Mouse (Mus musculus) megakaryocyte, embryonic 14.5 days (primary cell): ENCODE data around the gene Nrtn. TPM values are rescaled to one million over a fixed set of nuclear protein-coding genes. Genes with fewer than 3 reads are reported as not detected.

Source experiments
- H3K27me3 ChIP-seq: replicated peaks from 2 replicates; pipeline ENCODE3; 2012; ENCODE audit warnings: inconsistent platforms
- H3K36me3 ChIP-seq: replicated peaks from 2 replicates; pipeline ENCODE3; 2012; ENCODE audit warnings: low read length, inconsistent platforms, mixed read lengths
- H3K4me1 ChIP-seq: 2 replicates; pipeline ENCODE4 v1.6.1; 2012; ENCODE audit warnings: inconsistent platforms
- H3K4me3 ChIP-seq: replicated peaks from 2 replicates; pipeline ENCODE3; 2012; ENCODE audit warnings: moderate library complexity, mild to moderate bottlenecking, inconsistent platforms
- H3K9me3 ChIP-seq: 2 replicates; pipeline ENCODE4 v1.6.1; 2012; ENCODE audit warnings: inconsistent platforms
- FLI1 ChIP-seq: IDR thresholded peaks from 2 replicates; pipeline ENCODE4 v1.6.1; 2012; ENCODE audit warnings: low read length, inconsistent platforms, mixed read lengths
- GATA1 ChIP-seq: IDR thresholded peaks from 3 replicates; pipeline ENCODE4 v1.6.1; 2012; ENCODE audit warnings: mixed read lengths, low read length, inconsistent platforms, borderline replicate concordance
- polyA plus RNA-seq: library from polyadenylated mRNA; stranded (reverse); fragments of >175 nt; gene quantifications from 2 replicates; pipeline ENCODE4 v1.2.3, GENCODE M21; 2012; ENCODE audit warnings: low replicate concordance; ENCODE audit not compliant: insufficient read depth

Nrtn gene
- polyA plus RNA-seq, 1 experiment: 2.0 TPM

GRCm38 (mm10) chr17:56709708-56710107 is 47.6 kb downstream of the Nrtn start:
- no peaks in the 10 kb centered on the region for H3K9me3 ChIP-seq
- peaks cover 51% of the 10 kb centered on the region for H3K4me1 ChIP-seq
- H3K36me3 ChIP-seq: peaks cover 97% of the 10 kb centered on the region
- TF ChIP-seq GATA1 (no peak), FLI1 (no peak)
- no peak overlapping the region for H3K4me3 ChIP-seq
- no peaks in the 10 kb centered on the region for H3K27me3 ChIP-seq

GRCm38 (mm10) chr17:56708692-56709091 is 48.6 kb downstream of the Nrtn start:
- H3K36me3 ChIP-seq: peaks cover 98% of the 10 kb centered on the region
- no peaks in the 10 kb centered on the region for H3K27me3 ChIP-seq
- TF ChIP-seq FLI1 (no peak), GATA1 (no peak)
- H3K4me1 ChIP-seq: peaks cover 42% of the 10 kb centered on the region
- no peak overlapping the region for H3K4me3 ChIP-seq
- H3K9me3 ChIP-seq: no peaks in the 10 kb centered on the region

- Histone ChIP-seq H3K36me3 (peaks cover 98% of the 10 kb centered on the region), H3K27me3 (no peaks in the 10 kb centered on the region), H3K4me1 (peaks cover 37% of the 10 kb centered on the region), H3K4me3 (no peak overlapping the region), H3K9me3 (no peaks in the 10 kb centered on the region)
- no peak for TF ChIP-seq FLI1
- no peak for TF ChIP-seq GATA1
These were observed 50.8 kb downstream of the Nrtn start for GRCm38 (mm10) chr17:56706515-56706914.

- peaks cover 23% of the 10 kb centered on the region for H3K4me1 ChIP-seq
- H3K36me3 ChIP-seq: peaks cover 98% of the 10 kb centered on the region
- no peak for TF ChIP-seq GATA1
- TF ChIP-seq FLI1: no peak
- no peaks in the 10 kb centered on the region for H3K27me3 ChIP-seq
- no peaks in the 10 kb centered on the region for H3K9me3 ChIP-seq
- no peak overlapping the region for H3K4me3 ChIP-seq
These were observed 54.3 kb downstream of the Nrtn start for GRCm38 (mm10) chr17:56703038-56703437.

Other genes with a start within 250 kb of the Nrtn start
- 0.22 TPM in 1 of 2 replicates, not detected in the other for gene Znrf4, start 245.1 kb downstream of the Nrtn start, polyA plus RNA-seq
- 2.6 and 23.3 TPM in 2 replicates for gene Gm20219, start 203.1 kb downstream of the Nrtn start, polyA plus RNA-seq
- gene Safb2, start 172.9 kb downstream of the Nrtn start, polyA plus RNA-seq: 75.4 and 129 TPM in 2 replicates
- gene Safb, start 172.7 kb downstream of the Nrtn start, polyA plus RNA-seq: 30.0 and 79.6 TPM in 2 replicates
- gene 2410015M20Rik, start 147.8 kb downstream of the Nrtn start, polyA plus RNA-seq: 90.4 and 344 TPM in 2 replicates
- gene Rpl36, start 144.1 kb downstream of the Nrtn start, polyA plus RNA-seq: 9,023 and 9,040 TPM in 2 replicates
- 35.4 and 50.4 TPM in 2 replicates for gene Lonp1, start 130.6 kb downstream of the Nrtn start, polyA plus RNA-seq
- gene Catsperd, start 129.4 kb downstream of the Nrtn start, polyA plus RNA-seq: not detected in 2 replicates
- gene Ranbp3, start 84.2 kb downstream of the Nrtn start, polyA plus RNA-seq: 73.0 and 77.5 TPM in 2 replicates
- gene Ndufa11, start 39.8 kb downstream of the Nrtn start, polyA plus RNA-seq: 76.9 and 392 TPM in 2 replicates
- gene Vmac, start 39.5 kb downstream of the Nrtn start, polyA plus RNA-seq: 7.9 and 14.9 TPM in 2 replicates
- 29.8 and 33.0 TPM in 2 replicates for gene Dus3l, start 7.2 kb upstream of the Nrtn start, polyA plus RNA-seq
- 2.8 and 12.2 TPM in 2 replicates for gene Prr22, start 12.7 kb upstream of the Nrtn start, polyA plus RNA-seq
- 0.51 and 1.4 TPM in 2 replicates for gene Rfx2, start 73.5 kb upstream of the Nrtn start, polyA plus RNA-seq
- gene Acsbg2, start 116.9 kb upstream of the Nrtn start, polyA plus RNA-seq: not detected in 2 replicates
- gene 1700061G19Rik, start 117.9 kb upstream of the Nrtn start, polyA plus RNA-seq: 0.36 TPM in 1 of 2 replicates, not detected in the other
- gene Mllt1, start 177.9 kb upstream of the Nrtn start, polyA plus RNA-seq: 43.2 and 95.7 TPM in 2 replicates
- gene Acer1, start 224.6 kb upstream of the Nrtn start, polyA plus RNA-seq: not detected in 2 replicates
- 177 and 234 TPM in 2 replicates for gene Clpp, start 232.8 kb upstream of the Nrtn start, polyA plus RNA-seq
- gene Alkbh7, start 239.8 kb upstream of the Nrtn start, polyA plus RNA-seq: 20.4 and 32.6 TPM in 2 replicates
- 0.63 TPM in 1 of 2 replicates, not detected in the other for gene Pspn, start 242.5 kb upstream of the Nrtn start, polyA plus RNA-seq